Mouse (Mus musculus) liver, embryonic 13.5 days (tissue): ENCODE data around the gene Mindy1. TPM values are rescaled to one million over a fixed set of nuclear protein-coding genes. Genes with fewer than 3 reads are reported as not detected.

Experiments used
- ATAC-seq: fragments of 200-750 bp; cut with Nextera tagmentation; 2 replicates; pipeline ENCODE4 v1.8.0; 2017; ENCODE audit warnings: low read depth, mild to moderate bottlenecking, moderate number of reproducible peaks, moderate library complexity
- DNase-seq: peaks from one replicate; pipeline ENCODE4 v3.0.0; 2022
- H3K27ac ChIP-seq: fragments of 300-500 bp; sonication (generic); 2 replicates; pipeline ENCODE4 v1.5.1; 2015; ENCODE audit warnings: moderate library complexity, mild to moderate bottlenecking, inconsistent platforms
- H3K27me3 ChIP-seq: fragments of 300-500 bp; sonication (generic); 2 replicates; pipeline ENCODE4 v1.6.1; 2015; ENCODE audit warnings: mild to moderate bottlenecking, inconsistent platforms
- H3K36me3 ChIP-seq: fragments of 300-500 bp; sonication (generic); 2 replicates; pipeline ENCODE4 v1.6.1; 2015; ENCODE audit warnings: mild to moderate bottlenecking, inconsistent platforms
- H3K4me1 ChIP-seq: fragments of 300-500 bp; sonication (generic); replicated peaks from 2 replicates; pipeline ENCODE4 v1.6.1; 2015; ENCODE audit warnings: inconsistent platforms
- H3K4me2 ChIP-seq: fragments of 300-500 bp; sonication (generic); 2 replicates; pipeline ENCODE4 v1.6.1; 2015; ENCODE audit warnings: inconsistent platforms, mild to moderate bottlenecking, moderate library complexity
- H3K4me3 ChIP-seq: fragments of 300-500 bp; sonication (generic); replicated peaks from 2 replicates; pipeline ENCODE4 v1.5.1; 2015; ENCODE audit warnings: mild to moderate bottlenecking, inconsistent platforms
- H3K9ac ChIP-seq: fragments of 300-500 bp; sonication (generic); 2 replicates; pipeline ENCODE4 v1.6.1; 2015; ENCODE audit warnings: mild to moderate bottlenecking, inconsistent platforms
- H3K9me3 ChIP-seq: fragments of 300-500 bp; sonication (generic); replicated peaks from 2 replicates; pipeline ENCODE4 v1.6.1; 2016; ENCODE audit warnings: inconsistent platforms
- WGBS: fragments of 180-500 bp; shearing (Covaris S2); methylation state at CpG from one replicate; pipeline ENCODE4 v1.1.7; 2015; ENCODE audit not compliant: insufficient replicate concordance; 5-methylcytosine and 5-hydroxymethylcytosine counted together
- polyA plus RNA-seq: library from polyadenylated mRNA; unstranded; fragments of >200 nt; fragmentation: Nextera tagmentation; extraction: Ambion mirVana; gene quantifications from 2 replicates; pipeline ENCODE4 v1.2.1, GENCODE M21; 2015

Mindy1 gene
- polyA plus RNA-seq, 1 experiment from 2014 or later, result 17.0 TPM

DNA sequence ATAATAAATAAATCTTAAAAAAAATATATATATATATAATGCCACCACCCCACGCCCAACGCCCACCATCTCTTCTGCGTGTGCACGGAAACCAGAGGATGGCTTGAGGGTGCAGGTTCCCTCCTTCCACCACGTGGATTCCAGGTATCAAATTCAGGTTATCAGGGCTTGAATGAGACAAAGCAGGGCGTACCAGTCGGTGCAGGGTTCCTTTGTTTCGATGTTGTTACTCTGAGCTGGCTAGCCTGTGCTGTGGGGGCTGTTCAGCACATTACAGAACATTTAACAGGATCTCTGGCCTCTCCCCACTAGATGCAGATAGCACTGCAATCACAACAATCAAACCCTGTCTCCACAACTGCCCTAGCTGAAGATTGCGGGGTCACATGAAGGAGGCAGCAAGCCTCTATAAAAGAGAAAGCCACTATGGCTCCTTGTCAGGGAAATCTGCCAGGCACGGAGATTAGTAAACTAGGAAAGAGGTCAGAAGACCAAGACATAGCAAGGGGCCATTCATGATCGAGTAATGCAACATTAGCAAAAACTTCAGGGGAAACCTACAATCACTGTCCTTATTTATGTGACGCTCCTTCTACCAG lies 10.3 kb upstream of the Mindy1 start:
- WGBS, result 79% methylated on average over 12 of the region's 12 CpGs
- Histone ChIP-seq H3K4me3 (no peak overlapping the region), H3K27me3 (no peaks in the 10 kb centered on the region), H3K9me3 (no peaks in the 10 kb centered on the region), H3K27ac (no peak overlapping the region), H3K4me2 (no peak overlapping the region), H3K4me1 (peaks cover 32% of the 10 kb centered on the region), H3K36me3 (peaks cover 36% of the 10 kb centered on the region), H3K9ac (no peak overlapping the region)
- ATAC-seq (no peak), DNase-seq (no peak)

DNA sequence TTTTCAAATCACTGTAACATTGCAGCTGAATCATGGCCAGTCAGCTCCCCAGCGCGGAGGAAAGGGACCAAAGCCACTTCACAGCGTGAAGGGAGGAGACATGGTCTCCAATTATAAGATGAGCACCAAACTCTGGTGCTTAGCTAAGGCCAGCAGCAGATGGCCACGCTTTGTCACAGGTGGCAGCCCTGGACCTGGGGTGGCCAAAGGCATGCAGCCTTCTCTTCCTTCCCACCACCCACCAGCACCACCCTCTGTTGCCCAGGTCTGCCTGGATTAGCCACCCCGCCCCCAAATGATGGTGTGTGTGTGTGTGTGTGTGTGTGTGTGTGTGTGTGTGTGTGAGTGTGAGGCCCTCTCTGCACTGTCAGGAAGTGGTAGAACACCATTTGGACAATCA lies 7.7 kb upstream of the Mindy1 start:
- H3K9me3 ChIP-seq, result no peaks in the 10 kb centered on the region
- H3K4me3 ChIP-seq, result no peak overlapping the region
- peaks cover 11% of the 10 kb centered on the region; the same call in 1 of the 2 replicates for H3K36me3 ChIP-seq
- no peak for DNase-seq
- H3K9ac ChIP-seq, result no peak overlapping the region
- no peak overlapping the region for H3K4me2 ChIP-seq
- no peaks in the 10 kb centered on the region for H3K27me3 ChIP-seq
- H3K4me1 ChIP-seq, result peaks cover 55% of the 10 kb centered on the region
- no peak overlapping the region for H3K27ac ChIP-seq
- ATAC-seq, result no peak
- WGBS, result 81% methylated on average over 5 of the region's 5 CpGs

DNA sequence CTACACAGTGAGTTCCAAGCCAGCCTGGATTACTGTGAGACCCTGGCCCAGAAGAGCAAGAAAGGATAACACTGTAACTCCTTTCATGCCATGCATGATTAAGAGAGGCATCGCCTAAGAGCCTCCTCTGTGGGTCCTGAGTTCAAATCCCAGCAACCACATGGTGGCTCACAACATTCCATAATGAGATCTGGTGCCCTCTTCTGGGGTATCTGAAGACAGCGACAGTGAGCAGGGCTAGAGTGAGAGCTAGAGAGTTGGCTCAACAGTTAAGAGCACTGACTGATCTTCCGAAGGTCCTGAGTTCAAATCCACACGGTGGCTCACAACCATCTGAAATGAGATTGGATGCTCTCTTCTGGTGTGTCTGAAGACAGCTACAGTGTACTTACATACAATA lies 6.7 kb upstream of the Mindy1 start:
- H3K27ac ChIP-seq, result no peak overlapping the region
- no peaks in the 10 kb centered on the region for H3K9me3 ChIP-seq
- peaks cover 4% of the 10 kb centered on the region; the same call in 1 of the 2 replicates for H3K36me3 ChIP-seq
- ATAC-seq, result no peak
- peaks cover 64% of the 10 kb centered on the region for H3K4me1 ChIP-seq
- no peak overlapping the region for H3K9ac ChIP-seq
- no peaks in the 10 kb centered on the region for H3K27me3 ChIP-seq
- H3K4me2 ChIP-seq, result no peak overlapping the region
- DNase-seq, result no peak
- WGBS, result 87% methylated on average over 4 of the region's 4 CpGs
- H3K4me3 ChIP-seq, result no peak overlapping the region

DNA sequence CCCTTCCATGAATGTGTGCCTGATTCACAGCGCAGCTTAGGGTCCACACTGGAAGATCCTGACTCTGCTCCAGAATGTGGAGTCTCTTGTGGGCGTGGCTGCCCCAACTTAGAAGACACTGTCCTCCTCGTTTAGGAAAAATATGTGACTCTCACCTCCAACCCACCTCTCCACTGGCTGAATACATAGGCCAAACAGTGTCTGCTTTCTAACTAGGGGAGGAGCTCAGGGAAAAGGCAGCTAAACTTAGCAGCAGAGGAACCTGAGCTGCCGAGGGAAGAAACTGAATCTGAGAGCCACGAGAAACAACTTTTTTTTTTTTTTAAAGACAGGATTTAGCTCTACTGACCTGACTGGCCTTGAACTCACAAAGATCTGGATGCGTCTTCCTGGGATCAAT lies 6.0 kb upstream of the Mindy1 start:
- H3K27me3 ChIP-seq, result no peaks in the 10 kb centered on the region
- H3K9ac ChIP-seq, result 0 out of 2 replicates have a peak overlapping the region, but pooled peaks have one; percentile 4
- H3K36me3 ChIP-seq, result no peaks in the 10 kb centered on the region
- ATAC-seq (no peak), DNase-seq (no peak)
- H3K4me3 ChIP-seq, result no peak overlapping the region
- no peak overlapping the region for H3K4me2 ChIP-seq
- WGBS, result 52% methylated on average over 6 of the region's 6 CpGs
- H3K27ac ChIP-seq, result no peak overlapping the region
- H3K4me1 ChIP-seq, result peaks cover 71% of the 10 kb centered on the region
- no peaks in the 10 kb centered on the region for H3K9me3 ChIP-seq

DNA sequence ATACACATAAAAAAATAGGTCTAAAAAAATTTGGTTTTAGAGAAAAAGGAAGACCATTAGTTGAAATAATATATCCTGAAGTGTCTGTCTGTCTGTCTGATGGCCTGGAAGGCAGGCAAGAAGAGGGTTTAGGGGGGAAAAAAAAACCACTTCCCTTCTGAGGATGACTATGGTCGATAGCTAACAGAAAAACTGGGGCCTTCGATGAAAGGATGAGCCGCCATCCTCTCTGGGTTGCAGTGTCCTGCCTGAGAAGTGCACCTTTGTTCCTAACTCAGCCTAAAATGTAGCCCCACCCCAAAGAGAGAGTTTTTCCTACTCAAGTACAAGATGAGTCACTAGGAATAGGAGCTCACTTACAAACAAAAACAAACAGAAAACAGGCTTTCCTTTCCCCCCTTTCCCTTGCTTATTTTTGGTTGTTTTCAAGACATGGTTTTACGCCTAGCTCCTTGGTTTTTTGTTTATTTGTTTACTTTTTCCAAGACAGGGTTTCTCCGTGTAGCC lies 4.7 kb upstream of the Mindy1 start:
- Histone ChIP-seq H3K9me3 (no peaks in the 10 kb centered on the region), H3K4me1 (peaks cover 78% of the 10 kb centered on the region), H3K4me3 (no peak overlapping the region), H3K4me2 (no peak overlapping the region), H3K27me3 (no peaks in the 10 kb centered on the region), H3K36me3 (no peaks in the 10 kb centered on the region), H3K27ac (peak overlapping the region; percentile 67), H3K9ac (peak overlapping the region; percentile 26; the same call in 1 of the 2 replicates)
- WGBS, result 49% methylated on average over 5 of the region's 5 CpGs
- ATAC-seq, result no peak
- no peak for DNase-seq

DNA sequence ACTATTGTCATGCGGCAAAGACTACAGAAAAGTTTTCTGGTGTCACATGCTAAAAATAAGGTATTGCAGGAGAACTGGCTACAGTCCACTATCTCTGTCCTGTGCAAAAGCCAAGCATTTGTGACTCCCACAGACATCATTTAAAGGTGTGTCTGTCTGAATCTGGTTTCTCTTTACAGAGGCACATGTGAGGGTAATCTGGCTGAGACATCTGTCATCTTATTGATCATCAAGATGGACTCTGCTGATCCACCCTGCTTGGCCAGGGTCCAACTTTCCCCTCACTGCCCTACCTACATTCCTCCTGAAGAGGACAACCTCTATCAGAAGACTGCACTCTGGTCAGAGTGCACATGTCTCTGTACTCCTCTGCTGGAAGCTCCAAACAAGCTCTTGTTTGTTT lies 4.0 kb upstream of the Mindy1 start:
- Histone ChIP-seq H3K4me1 (peaks cover 78% of the 10 kb centered on the region), H3K4me3 (no peak overlapping the region), H3K9ac (peak overlapping the region; percentile 39; the same call in 1 of the 2 replicates), H3K27ac (peak overlapping the region; percentile 67), H3K9me3 (no peaks in the 10 kb centered on the region), H3K27me3 (no peaks in the 10 kb centered on the region), H3K4me2 (no peak overlapping the region), H3K36me3 (no peaks in the 10 kb centered on the region)
- ATAC-seq, result no peak
- 70% methylated on average over 1 of the region's 1 CpGs for WGBS
- DNase-seq, result peak; percentile 43

DNA sequence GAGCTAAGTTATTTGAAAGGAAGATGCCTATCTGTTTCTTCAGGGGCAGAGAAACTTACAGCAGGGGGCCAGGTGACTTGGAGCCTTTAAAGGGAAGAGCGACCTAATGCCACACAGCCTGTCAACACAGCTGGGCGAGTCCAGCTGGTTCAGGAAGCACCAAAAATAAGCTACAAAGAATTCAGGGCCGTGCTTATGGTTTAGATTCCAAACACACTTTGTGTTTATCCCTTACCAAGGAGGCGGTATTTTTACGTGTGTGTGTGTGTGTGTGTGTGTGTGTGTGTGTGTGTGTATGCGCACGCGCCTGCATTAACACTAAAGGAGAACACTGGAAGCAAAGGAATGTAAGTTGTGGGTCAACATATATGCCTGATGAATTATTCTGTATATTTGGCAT lies 398 bp upstream of the Mindy1 start:
- DNase-seq (no peak), ATAC-seq (no peak)
- H3K4me3 ChIP-seq, result peak overlapping the region; percentile 82
- no peaks in the 10 kb centered on the region for H3K36me3 ChIP-seq
- H3K9me3 ChIP-seq, result no peaks in the 10 kb centered on the region
- peaks cover 77% of the 10 kb centered on the region for H3K4me1 ChIP-seq
- H3K9ac ChIP-seq, result peak overlapping the region; percentile 90
- peak overlapping the region; percentile 90 for H3K27ac ChIP-seq
- peak overlapping the region; percentile 79 for H3K4me2 ChIP-seq
- 11% methylated on average over 8 of the region's 8 CpGs for WGBS
- H3K27me3 ChIP-seq, result no peaks in the 10 kb centered on the region

DNA sequence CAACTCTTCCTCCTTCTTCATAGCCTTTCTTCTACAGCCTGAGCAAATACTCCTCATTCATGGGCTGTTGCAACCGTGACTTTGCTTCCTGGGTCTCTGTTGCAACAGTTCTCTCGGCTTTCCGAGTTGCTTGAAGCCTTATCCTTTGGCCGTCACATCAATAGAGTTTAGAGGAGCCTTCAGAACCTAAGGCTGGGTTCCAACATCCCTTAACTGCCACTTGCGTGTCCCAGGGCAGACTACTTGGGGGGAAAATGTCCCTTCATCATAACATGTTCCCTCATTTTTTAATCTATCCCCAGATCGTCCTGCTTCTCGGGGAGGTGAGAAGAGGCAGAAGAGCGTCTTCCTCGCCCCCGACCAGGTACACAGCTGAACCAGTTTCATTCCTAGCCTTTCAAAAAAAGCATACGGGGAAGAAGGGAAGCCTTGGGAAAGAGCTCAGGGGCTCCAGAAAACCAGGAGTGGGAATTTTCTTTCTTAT lies 1.3 kb downstream of the Mindy1 start:
- under 1% methylated on average over 11 of the region's 11 CpGs for WGBS
- peak overlapping the region; percentile 82 for H3K4me3 ChIP-seq
- H3K9me3 ChIP-seq, result no peaks in the 10 kb centered on the region
- ATAC-seq (peak; percentile 13), DNase-seq (no peak)
- H3K36me3 ChIP-seq, result 0 out of 2 replicates have a peak, but pooled peaks cover 2% of the 10 kb centered on the region
- H3K4me1 ChIP-seq, result peaks cover 73% of the 10 kb centered on the region
- H3K4me2 ChIP-seq, result peak overlapping the region; percentile 79
- H3K27me3 ChIP-seq, result no peaks in the 10 kb centered on the region
- peak overlapping the region; percentile 89 for H3K9ac ChIP-seq
- H3K27ac ChIP-seq, result peak overlapping the region; percentile 97

DNA sequence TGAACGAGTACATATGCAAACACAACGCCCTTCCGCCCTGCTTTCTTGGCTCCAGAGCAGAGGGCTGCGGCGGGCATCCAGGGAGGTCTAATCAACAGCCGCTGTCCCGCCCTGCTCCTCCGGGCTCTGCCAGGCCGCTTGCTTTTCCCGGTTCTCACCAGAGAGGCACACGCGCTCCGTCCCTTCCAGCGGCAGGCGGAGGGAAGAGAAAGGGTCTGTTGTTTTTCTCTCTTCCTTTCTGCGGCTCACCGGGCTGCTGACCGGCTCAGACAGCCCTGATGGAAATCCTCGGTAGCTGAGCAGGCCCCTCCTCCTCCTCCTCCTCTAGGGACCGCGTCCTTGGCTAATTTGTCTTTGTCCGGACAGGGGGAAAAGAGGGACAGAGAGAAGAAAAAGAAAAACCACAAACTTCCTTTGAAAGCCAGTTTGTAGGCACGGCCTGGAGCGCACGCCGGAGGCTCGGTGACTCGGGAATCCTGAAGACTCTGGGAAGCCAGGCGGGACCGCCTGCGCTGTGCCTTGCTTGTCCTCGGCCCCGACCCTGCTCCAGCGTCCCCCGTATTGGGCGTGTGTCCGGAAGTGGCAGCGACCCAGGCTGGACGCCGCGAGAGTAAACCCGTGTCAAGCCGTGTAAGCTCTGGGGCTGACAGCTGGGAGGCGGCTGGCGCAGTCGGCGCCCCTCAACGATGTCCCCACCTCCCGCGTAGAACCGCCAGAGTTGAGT lies 1.9 kb downstream of the Mindy1 start:
- H3K4me3 ChIP-seq, result peak overlapping the region; percentile 82
- H3K4me1 ChIP-seq, result peaks cover 67% of the 10 kb centered on the region
- DNase-seq, result peak; percentile 75
- peak overlapping the region; percentile 89 for H3K9ac ChIP-seq
- ATAC-seq, result peak; percentile 77
- no peaks in the 10 kb centered on the region for H3K27me3 ChIP-seq
- under 1% methylated on average over 51 of the region's 51 CpGs for WGBS
- peak overlapping the region; percentile 97 for H3K27ac ChIP-seq
- peaks cover 8% of the 10 kb centered on the region for H3K36me3 ChIP-seq
- H3K9me3 ChIP-seq, result no peaks in the 10 kb centered on the region
- peak overlapping the region; percentile 79 for H3K4me2 ChIP-seq

DNA sequence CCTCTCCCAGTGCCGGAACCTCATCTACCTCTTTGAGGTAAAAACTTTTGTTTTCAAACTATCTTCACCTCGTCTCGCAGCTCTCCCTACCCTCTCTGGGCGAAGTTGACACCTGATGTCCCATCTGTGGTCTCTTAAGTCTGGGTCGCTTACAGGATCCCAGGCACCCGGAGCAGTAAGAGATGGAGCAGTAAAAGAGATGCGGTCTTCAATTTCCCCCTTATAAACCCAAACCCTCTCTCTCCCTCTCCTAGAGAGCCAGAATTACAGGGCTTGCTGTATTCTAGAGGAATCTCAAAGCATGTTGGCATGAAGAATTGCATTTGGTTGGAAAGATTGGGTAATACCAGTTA lies 2.4 kb downstream of the Mindy1 start:
- Histone ChIP-seq H3K4me1 (peaks cover 62% of the 10 kb centered on the region), H3K4me3 (peak overlapping the region; percentile 82), H3K9ac (peak overlapping the region; percentile 89), H3K4me2 (peak overlapping the region; percentile 79), H3K27ac (peak overlapping the region; percentile 97), H3K36me3 (peaks cover 13% of the 10 kb centered on the region), H3K9me3 (no peaks in the 10 kb centered on the region), H3K27me3 (no peaks in the 10 kb centered on the region)
- ATAC-seq, result no peak
- 4% methylated on average over 7 of the region's 7 CpGs for WGBS
- no peak for DNase-seq

DNA sequence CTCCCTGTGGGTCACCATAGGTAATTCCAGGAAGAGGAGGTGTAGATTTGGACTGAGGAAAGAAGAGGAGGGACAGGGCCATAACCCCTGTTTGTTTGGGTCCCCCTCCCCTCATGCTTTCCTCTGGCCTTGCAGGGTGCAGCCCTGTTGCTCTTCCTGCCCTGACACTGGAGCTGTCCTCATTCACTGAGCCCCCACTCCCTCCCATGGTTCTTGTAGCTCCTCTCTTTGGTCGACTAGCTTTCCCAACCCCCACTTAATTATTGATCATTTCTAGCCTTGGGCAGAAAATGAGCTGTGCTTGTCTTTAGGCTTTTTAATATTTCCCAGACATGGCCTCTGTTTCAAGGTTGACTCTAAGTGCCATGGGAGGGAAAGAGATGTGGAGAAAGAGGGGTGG lies 2.9 kb downstream of the Mindy1 start:
- Histone ChIP-seq H3K9ac (peak overlapping the region; percentile 89), H3K27ac (peak overlapping the region; percentile 97), H3K27me3 (no peaks in the 10 kb centered on the region), H3K4me1 (peaks cover 57% of the 10 kb centered on the region), H3K4me3 (peak overlapping the region; percentile 82), H3K4me2 (peak overlapping the region; percentile 79), H3K36me3 (peaks cover 18% of the 10 kb centered on the region), H3K9me3 (no peaks in the 10 kb centered on the region)
- 35% methylated on average over 1 of the region's 1 CpGs for WGBS
- no peak for ATAC-seq
- DNase-seq, result no peak
